Mouse (Mus musculus): ENCODE data around the gene Ppargc1a. TPM values are rescaled to one million over a fixed set of nuclear protein-coding genes. Genes with fewer than 3 reads are reported as not detected.

The Ppargc1a gene
- total RNA-seq, 2 experiments from 2014 or later = not detected

DNA sequence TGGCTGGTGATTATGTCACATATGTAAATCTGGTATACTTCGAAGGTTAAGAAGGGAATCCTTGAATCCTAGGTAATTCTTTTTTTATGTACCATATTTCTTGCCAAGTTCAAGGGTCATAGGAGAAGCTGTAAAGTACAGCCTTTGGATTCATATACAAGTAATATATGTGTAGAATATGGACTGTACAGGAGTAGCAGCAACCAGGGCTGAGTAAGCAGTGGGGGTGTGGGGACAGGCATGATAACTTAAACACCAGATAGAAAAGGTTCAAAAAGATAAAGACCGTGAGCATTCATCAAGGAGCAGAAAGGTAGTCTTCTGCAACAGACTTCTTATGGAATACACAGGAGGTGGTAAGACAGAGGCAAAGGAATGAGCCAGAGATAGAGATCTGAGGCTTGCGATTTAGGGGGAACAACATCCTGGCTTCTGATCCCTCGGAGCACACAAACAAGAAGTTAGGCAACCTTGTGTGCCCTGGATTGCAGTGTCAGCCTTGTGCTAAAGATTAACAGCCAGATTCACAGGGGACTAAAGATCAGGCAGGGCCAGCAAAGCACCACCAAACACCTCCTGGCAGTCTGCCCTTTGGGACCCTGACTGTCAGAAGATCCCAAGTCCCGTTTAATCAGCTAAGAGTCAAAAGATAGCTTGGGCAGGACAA, 39.9 kb downstream of the Ppargc1a start:
- ATAC-seq (replicated peaks; ENCODE audit: low FRiP score, poor library complexity, severe bottlenecking) = no peak

GRCm38 (mm10) chr5:51525858-51526257, 41.7 kb downstream of the Ppargc1a start:
- no peak for ATAC-seq (replicated peaks; ENCODE audit: low FRiP score, poor library complexity, severe bottlenecking)

DNA sequence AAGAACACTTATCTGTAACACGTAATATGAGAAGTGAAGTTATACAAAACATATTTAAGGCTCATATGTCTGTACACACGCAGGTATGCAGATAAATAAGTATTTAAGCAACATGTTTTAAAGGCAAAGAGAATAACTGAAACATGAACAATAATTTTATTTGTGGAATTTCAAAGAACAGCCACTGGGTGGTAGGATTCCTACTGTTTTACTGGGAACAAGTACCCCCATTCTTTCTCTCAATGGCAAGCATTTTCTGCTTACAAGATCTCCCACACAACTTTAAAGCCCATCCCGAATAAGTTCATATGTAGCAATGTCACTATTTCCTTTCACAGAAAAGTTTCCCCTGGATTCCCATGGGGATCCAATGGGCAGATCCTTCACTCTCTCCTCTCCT, 46.7 kb downstream of the Ppargc1a start:
- no peak for ATAC-seq (replicated peaks; ENCODE audit: low FRiP score, poor library complexity, severe bottlenecking)

DNA sequence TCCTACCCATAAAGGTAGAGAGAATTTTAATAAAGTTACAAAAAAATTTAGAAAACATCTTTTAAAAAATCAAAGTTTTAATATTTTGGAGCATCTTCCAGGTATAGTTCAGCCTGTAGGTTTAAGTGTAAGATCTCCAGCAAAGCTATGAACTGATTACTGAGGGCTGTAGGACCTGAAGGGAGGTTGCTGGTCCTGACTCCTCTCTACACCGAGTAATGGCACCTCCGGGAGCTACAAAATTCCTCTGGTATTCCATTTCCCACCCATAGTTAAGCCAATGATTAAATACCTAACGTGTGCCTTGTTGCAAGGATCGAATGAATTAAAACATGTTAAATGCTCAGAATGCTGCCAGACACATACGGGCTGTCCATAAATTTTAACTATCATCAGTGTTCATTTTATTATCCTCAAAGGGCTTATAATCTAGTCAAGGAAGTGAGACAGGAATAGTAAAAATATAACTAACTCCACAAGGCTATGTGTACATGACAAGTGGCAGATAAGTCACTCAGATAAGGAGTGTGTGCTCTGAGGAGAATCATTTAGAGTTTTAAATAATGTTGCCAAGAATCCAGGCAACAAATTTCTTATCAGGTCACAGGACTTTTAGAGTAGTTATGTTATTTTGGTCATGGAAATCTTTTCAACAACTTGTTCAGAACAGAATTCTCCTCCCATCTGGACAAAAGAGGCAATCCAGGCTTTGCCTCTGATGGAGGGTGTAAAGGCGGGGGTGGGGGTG, 49.9 kb downstream of the Ppargc1a start:
- no peak for ATAC-seq (replicated peaks; ENCODE audit: low FRiP score, poor library complexity, severe bottlenecking)

DNA sequence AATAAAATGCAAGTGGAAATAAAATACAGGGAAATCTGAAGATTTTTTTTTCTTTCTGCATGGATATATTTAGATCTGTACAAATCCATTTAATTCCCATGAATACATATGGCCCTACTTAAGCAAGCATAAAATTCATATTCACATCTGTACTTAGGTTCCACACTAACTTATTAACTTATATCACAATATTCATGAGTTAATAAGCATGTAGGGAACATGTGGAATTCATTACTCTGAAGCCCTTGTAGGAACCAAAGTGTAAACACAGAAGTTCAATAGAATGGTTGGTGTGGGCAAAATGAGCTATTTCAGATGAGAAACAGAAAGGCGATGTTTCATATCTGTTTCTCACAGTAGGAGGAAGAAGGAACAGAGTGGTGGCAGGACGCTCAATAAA, 62.9 kb downstream of the Ppargc1a start:
- ATAC-seq (replicated peaks; ENCODE audit: low FRiP score, poor library complexity, severe bottlenecking) = no peak

- ATAC-seq (replicated peaks; ENCODE audit: low FRiP score, poor library complexity, severe bottlenecking) = no peak
Observed at GRCm38 (mm10) chr5:51497910-51498517, 69.5 kb downstream of the Ppargc1a start.

- ATAC-seq (replicated peaks; ENCODE audit: low FRiP score, poor library complexity, severe bottlenecking) = no peak
Observed at GRCm38 (mm10) chr5:51495446-51495845, 72.1 kb downstream of the Ppargc1a start.

GRCm38 (mm10) chr5:51494358-51494876, 73.1 kb downstream of the Ppargc1a start:
- no peak for ATAC-seq (replicated peaks; ENCODE audit: low FRiP score, poor library complexity, severe bottlenecking)

GRCm38 (mm10) chr5:51483768-51484167, 83.8 kb downstream of the Ppargc1a start:
- ATAC-seq (replicated peaks; ENCODE audit: low FRiP score, poor library complexity, severe bottlenecking) = no peak

- ATAC-seq (replicated peaks; ENCODE audit: low FRiP score, poor library complexity, severe bottlenecking) = no peak
Observed at GRCm38 (mm10) chr5:51479859-51480258, 87.7 kb downstream of the Ppargc1a start.

DNA sequence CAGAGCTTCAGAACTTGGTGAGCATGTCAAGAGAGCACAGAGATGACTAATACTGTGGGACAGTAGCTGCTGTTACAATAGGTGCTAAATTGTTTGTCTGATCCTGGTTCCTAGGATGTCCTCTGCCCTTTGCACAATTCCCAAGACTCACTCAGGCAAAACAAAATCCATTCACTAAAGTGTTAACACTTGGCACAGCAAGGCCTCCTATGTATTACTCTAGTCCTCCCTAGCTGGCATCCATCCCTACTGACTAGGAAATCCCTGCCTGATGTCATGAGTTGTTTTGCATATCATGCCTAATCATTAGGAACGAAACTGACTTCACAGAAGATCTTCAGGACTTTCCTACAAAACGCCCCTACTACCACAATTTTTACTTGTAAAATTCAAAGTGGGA, 88.1 kb downstream of the Ppargc1a start:
- ATAC-seq (replicated peaks; ENCODE audit: low FRiP score, poor library complexity, severe bottlenecking) = no peak

DNA sequence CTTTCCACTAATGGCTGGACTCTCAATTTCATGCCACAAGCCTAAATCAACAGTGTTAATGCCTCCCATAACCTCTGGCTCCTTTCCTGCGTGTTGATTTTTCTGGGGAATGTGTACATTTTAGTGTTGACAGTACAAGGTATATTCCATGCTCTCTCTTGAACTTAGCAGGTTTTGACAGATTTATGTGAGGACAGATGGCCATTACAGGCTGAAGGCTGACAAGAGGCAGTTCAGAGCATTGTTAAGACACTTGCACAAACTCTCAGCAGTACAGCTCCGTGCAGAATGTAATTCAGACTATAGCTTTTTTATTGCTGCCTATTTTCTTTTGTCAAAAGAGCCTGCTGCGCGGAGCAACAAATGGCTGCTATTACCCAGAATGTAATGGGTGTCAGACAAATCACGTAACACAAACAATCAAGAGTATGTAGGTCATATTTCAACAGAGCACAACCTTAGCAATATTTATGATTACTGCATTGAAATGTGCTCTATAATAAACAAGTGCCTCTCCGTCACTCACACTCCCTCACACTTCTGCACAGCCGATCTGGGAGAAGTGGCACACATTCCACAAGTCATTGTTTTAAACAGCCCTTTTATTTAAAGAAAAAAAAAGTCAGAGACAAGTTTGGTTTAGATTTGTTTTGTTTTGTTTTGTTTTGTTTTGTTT, 89.1 kb downstream of the Ppargc1a start:
- no peak for ATAC-seq (replicated peaks; ENCODE audit: low FRiP score, poor library complexity, severe bottlenecking)

DNA sequence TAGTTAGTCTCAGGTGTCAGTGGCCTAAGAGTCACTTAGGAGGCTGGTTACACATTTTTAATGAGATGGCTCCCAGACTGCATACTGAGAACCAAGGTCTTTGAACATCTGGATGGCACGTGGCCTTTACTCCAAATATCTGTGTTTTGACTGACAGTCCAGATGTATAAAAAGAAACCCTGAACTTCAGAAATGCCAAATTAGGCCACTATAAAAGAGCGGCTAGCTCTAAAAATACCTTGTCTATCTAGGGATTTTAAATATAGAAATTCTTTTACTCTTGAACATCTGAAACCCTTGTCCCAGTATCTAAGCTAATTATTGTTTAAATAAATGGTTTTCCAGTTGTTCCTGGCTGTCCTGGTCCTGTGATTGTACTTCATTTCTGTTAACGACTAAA, 90.4 kb downstream of the Ppargc1a start:
- ATAC-seq (replicated peaks; ENCODE audit: low FRiP score, poor library complexity, severe bottlenecking) = no peak

DNA sequence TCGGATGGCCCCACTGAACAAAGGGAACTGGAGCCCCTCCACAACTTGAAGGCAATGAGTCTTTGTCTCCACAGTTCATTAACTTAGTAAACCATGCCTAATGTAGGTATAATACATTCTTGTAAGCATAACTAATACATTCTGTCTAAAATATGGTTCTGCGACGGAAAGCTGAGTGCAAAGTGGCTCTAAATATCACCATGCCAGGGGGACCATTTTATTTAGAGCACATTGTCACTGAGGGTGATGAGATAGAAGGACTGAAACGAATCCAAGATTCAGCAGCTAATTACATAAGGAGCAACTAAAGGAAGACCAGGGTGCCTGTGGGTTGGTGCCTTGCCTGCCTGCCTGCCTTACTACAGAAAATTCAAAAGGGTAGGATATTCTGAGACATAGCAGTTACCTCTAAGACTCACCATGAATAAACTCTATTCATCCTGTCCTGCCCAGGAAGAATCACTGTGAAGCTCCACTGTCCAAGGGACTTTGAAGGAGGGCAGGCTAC, 92.4 kb downstream of the Ppargc1a start:
- ATAC-seq (replicated peaks; ENCODE audit: low FRiP score, poor library complexity, severe bottlenecking) = no peak

- ATAC-seq (replicated peaks; ENCODE audit: low FRiP score, poor library complexity, severe bottlenecking) = no peak
Observed at GRCm38 (mm10) chr5:51471614-51472013, 95.9 kb downstream of the Ppargc1a start.

DNA sequence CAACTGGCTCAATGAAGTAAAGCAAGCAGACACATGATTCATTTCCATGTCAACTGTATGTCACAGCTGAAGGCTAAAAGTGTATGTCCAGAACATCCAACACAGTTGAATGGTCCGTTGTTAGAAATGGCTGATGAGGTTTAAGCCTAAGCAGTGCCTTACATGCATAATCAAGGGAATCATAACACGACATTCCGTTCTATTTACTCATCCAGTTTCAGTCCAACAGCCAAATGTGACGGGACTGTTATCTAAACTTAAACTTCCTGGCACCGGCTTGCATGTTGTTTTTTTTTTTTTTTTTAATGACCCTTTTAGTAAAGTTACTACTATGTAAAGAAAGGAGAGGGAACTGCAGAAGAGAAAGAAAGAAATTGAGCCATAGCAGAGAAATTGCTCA, 101.5 kb downstream of the Ppargc1a start:
- no peak for ATAC-seq (replicated peaks; ENCODE audit: low FRiP score, poor library complexity, severe bottlenecking)

GRCm38 (mm10) chr5:51452033-51452432, 115.5 kb downstream of the Ppargc1a start:
- no peak for ATAC-seq (replicated peaks; ENCODE audit: low FRiP score, poor library complexity, severe bottlenecking)

DNA sequence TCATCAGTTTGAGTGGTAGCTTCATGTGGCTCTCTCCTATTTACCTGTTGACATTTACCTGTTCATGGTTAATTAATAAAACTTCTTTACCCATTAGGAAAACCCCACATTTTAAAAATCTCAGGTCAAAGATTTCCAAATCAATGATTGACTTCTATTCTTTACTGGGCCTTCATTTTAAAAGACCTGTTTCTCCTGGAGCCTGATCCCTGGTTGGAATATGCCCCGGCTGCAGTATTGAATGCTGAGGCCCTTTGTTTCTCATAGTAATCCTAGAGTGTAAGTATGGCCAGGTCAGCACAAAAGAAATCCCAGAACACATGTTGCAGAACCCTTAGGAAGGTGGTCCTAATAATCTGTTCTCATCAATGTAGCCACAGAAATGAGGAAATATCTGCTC, 119.9 kb downstream of the Ppargc1a start:
- no peak for ATAC-seq (replicated peaks; ENCODE audit: low FRiP score, poor library complexity, severe bottlenecking)

DNA sequence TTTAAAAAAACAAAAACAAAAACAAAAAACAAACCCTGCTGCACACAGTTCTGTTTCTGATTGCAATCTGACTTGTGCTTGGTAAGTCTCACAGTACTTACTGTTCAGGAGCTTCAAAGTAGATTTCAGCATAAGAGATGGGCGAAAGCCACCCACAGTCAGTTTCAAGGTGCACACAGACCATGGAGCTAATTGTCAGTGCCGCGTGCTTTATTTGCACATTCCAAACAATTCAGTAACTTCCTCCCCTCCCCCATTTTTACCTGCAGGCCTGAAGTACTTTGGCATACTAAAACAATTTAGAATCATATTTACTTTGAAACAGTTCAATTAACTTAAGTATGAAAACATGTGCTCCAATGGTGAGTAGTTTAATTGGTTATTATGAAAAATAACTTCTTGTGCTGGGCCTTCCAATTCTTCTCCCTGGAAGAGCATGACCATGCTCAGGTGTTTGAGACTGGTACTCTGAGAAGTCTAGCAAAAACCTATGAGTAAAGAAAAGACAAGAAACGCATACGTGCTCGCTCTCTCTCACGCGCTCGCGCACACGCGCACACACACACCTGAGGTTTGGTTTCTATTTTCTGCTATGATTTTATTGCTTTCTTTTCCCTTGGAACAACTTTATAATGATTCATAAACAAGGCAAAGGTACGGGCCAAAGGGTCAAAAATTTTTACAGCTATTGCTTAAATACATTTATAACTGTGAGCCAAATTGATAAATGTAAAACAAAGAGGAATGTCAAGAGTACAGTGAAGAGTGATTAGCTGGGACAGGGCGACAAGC, 121.0 kb downstream of the Ppargc1a start:
- no peak for ATAC-seq (replicated peaks; ENCODE audit: low FRiP score, poor library complexity, severe bottlenecking)

Data from erythroblast, adult 5-6 weeks (primary cell).